Mouse (Mus musculus): ENCODE measurements at regions not wholly inside any gene's neighbourhood (a gene's known extent, or its start where the extent isn't known, plus 50 kb on each side); places are given as distances from the start of the nearest gene placed in this dataset.

- no peak for DNase-seq (ENCODE audit: extremely low read depth, low read depth)
Observed at GRCm38 (mm10) chr16:26169382-26169781, 63.8 kb upstream of the P3h2 start.

- no peak for DNase-seq (ENCODE audit: extremely low read depth, low read depth)
Observed at GRCm38 (mm10) chr16:26168216-26168615, 62.6 kb upstream of the P3h2 start.

- DNase-seq (ENCODE audit: extremely low read depth, low read depth): no peak
Observed at GRCm38 (mm10) chr16:26164066-26164465, 58.5 kb upstream of the P3h2 start.

- DNase-seq (ENCODE audit: extremely low read depth, low read depth): no peak
Observed at GRCm38 (mm10) chr16:26163401-26163800, 57.8 kb upstream of the P3h2 start.

- DNase-seq (ENCODE audit: extremely low read depth, low read depth): no peak
Observed at GRCm38 (mm10) chr16:26157606-26158005, 52.0 kb upstream of the P3h2 start.

Measured in MEL-GATA-1-ER (cell line).